Mouse (Mus musculus): ENCODE data around the gene Bbx. TPM values are rescaled to one million over a fixed set of nuclear protein-coding genes. Genes with fewer than 3 reads are reported as not detected.

The Bbx gene
- polyA plus RNA-seq, 1 experiment from 2014 or later, result 32.8 TPM

DNA sequence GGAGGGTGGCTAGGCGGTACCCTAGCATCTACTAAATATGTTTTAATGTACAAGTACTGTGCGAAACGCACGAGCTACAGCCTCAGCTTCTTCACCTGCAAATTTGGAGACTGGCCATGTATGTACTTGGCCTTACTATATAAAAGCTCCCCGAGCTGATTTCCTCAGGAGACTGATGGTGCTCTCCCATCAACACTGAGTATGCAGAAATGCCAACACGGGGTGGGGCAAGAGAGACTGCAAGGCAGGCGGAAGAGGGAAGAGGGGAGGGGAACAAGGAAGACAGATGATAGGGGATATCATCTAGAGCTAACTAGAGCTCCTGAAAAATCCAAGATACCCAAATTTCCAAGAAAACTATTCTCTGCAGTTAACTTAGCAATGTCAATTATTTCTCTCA is 71.6 kb downstream of the Bbx start:
- Histone ChIP-seq H3K9me3 (replicated peaks) (no peaks in the 10 kb centered on the region), H3K27ac (replicated peaks) (no peak overlapping the region), H3K36me3 (no peaks in the 10 kb centered on the region), H3K4me1 (peaks cover 18% of the 10 kb centered on the region), H3K4me3 (no peak overlapping the region), H3K27me3 (ENCODE audit: low read depth, poor library complexity, severe bottlenecking) (no peaks in the 10 kb centered on the region)
- no peak for DNase-seq (ENCODE audit: low spot score)
- WGBS, result 88% methylated on average over 7 of the region's 7 CpGs

DNA sequence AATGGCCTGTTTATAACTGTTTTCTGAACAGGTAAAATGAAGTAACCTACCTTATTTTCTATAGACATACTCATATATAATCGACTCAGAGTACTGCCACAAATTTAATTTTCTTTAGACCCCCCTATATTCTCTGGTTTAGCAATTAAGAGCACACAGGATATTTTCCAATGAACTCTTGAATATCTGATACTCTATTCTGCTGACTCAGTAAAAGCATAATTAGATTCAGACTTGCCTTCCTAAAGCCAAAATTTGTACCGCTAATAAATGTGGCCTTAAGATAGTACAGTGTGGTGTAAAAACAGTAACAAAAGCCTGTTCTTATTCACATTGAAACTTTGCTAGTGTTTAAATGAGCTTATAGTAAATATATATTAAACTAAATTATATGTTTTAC is 102.5 kb downstream of the Bbx start:
- Histone ChIP-seq H3K27ac (replicated peaks) (no peak overlapping the region), H3K4me3 (no peak overlapping the region), H3K4me1 (no peaks in the 10 kb centered on the region), H3K27me3 (ENCODE audit: low read depth, poor library complexity, severe bottlenecking) (no peaks in the 10 kb centered on the region), H3K36me3 (no peaks in the 10 kb centered on the region), H3K9me3 (replicated peaks) (no peaks in the 10 kb centered on the region)
- 97% methylated on average over 2 of the region's 2 CpGs for WGBS
- no peak for DNase-seq (ENCODE audit: low spot score)

DNA sequence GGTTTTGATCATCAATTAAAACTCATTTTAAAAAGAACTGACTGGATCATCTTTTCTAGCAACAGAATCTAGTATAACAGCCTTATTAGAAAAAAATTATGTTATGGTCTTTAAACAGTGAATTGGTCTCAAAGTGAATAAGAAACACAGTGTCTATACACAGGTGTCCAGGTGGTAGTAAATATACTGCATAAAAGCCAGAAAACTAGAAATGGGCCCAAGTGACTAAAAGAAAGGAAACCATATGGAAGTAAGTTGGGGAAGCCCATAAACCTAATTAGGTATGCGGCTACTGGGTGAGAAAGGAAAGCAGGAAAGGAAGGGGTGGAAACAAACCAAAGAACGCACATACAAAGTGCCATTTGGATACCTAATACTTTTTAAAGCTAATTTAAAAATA is 107.4 kb downstream of the Bbx start:
- 97% methylated on average over 2 of the region's 2 CpGs for WGBS
- Histone ChIP-seq H3K4me1 (no peaks in the 10 kb centered on the region), H3K36me3 (no peaks in the 10 kb centered on the region), H3K27ac (replicated peaks) (no peak overlapping the region), H3K4me3 (no peak overlapping the region), H3K9me3 (replicated peaks) (no peaks in the 10 kb centered on the region), H3K27me3 (ENCODE audit: low read depth, poor library complexity, severe bottlenecking) (no peaks in the 10 kb centered on the region)
- DNase-seq (ENCODE audit: low spot score), result no peak

DNA sequence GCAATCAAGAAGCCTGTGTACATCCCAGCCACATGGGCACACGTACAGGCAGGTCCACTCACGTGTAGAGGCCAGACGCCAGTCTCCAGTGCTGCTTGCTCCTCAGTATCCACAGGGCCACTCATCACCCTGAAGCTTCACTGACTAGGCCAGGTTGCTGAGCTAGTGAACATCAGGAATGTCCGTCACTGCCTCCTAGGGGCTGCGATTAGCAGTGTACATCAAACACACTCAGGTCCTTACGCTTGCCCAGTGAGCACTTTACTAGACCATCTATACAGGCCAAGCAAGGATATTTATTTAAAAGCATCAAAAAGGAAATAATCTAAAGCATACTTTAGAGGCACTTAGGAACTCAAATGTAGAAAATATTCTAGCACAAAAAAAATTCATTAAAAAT is 107.9 kb downstream of the Bbx start:
- no peaks in the 10 kb centered on the region for H3K27me3 ChIP-seq (ENCODE audit: low read depth, poor library complexity, severe bottlenecking)
- H3K9me3 ChIP-seq (replicated peaks), result no peaks in the 10 kb centered on the region
- H3K4me1 ChIP-seq, result no peaks in the 10 kb centered on the region
- H3K27ac ChIP-seq (replicated peaks), result no peak overlapping the region
- no peak for DNase-seq (ENCODE audit: low spot score)
- H3K4me3 ChIP-seq, result no peak overlapping the region
- WGBS, result 91% methylated on average over 6 of the region's 6 CpGs
- no peaks in the 10 kb centered on the region for H3K36me3 ChIP-seq

DNA sequence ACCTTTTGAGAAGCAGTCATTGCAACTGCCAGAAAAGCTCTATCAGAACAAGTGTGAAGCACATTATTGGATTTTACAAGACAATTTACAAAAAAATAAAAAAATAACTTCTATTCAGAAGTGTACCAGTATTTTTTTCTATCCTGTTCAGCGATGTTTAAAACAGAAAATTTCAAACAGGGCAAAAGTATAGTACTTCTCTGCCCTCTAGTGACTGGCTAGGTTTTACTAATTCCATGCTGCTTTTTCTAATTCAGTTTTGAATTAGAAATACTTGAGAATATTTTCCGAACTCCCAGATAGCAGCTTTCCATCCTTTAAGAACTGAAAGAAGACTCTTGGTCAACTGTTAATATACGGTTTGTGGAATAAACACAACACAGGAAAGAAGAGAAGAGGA is 110.8 kb downstream of the Bbx start:
- H3K27ac ChIP-seq (replicated peaks), result no peak overlapping the region
- H3K27me3 ChIP-seq (ENCODE audit: low read depth, poor library complexity, severe bottlenecking), result no peaks in the 10 kb centered on the region
- H3K36me3 ChIP-seq, result no peaks in the 10 kb centered on the region
- no peak for DNase-seq (ENCODE audit: low spot score)
- H3K4me1 ChIP-seq, result no peaks in the 10 kb centered on the region
- 91% methylated on average over 3 of the region's 3 CpGs for WGBS
- no peaks in the 10 kb centered on the region for H3K9me3 ChIP-seq (replicated peaks)
- no peak overlapping the region for H3K4me3 ChIP-seq

DNA sequence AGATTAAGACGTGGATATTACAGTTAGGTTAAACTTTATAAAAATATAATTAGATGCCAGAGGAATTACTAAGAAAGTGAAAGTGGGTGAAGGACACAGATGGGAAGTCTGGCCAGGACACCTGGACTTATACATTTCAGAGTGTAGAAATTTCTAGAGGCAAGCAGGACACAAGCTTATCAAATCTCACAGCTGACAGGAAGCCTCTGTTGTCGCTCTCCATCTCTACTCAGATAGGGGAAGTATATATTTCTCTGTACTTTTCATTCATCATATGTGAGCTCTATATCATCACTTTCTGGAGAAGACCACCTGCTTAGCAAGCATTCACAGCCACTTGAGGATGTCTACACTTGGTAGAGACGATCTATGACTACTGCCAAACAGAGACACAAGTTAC is 113.9 kb downstream of the Bbx start:
- no peaks in the 10 kb centered on the region for H3K4me1 ChIP-seq
- H3K27ac ChIP-seq (replicated peaks), result no peak overlapping the region
- no peak for DNase-seq (ENCODE audit: low spot score)
- no peaks in the 10 kb centered on the region for H3K36me3 ChIP-seq
- H3K27me3 ChIP-seq (ENCODE audit: low read depth, poor library complexity, severe bottlenecking), result no peaks in the 10 kb centered on the region
- 94% methylated on average over 3 of the region's 3 CpGs for WGBS
- no peaks in the 10 kb centered on the region for H3K9me3 ChIP-seq (replicated peaks)
- H3K4me3 ChIP-seq, result no peak overlapping the region

DNA sequence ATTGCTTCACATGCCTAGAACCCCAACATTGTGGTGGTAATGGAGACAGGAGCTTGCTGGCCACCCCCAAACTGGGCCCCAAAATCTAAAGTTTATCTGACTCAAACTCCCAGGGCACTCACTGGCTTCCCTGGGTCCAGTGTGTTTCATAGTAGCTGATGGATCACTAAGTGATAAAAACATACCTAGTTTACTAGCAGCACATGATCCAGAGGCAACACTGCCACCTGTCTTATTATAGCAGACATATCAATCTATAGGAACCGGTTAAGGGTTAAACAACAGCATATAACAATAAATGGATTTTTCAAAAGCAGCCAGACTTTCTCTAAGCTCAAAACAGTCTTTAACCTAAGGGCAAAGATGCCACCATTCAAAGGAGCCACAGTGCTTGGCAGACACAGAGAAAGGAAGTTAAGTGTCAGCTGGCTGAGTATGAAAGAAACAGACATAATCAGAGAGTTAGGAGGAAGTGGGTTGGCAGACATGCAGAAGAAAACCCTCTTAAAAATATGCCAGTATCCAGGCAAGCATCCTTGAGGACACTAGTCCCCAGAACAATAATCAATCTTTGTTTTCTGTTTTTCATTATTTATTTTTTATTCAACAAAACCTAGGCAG is 116.7 kb downstream of the Bbx start:
- H3K27ac ChIP-seq (replicated peaks), result no peak overlapping the region
- no peaks in the 10 kb centered on the region for H3K9me3 ChIP-seq (replicated peaks)
- 87% methylated on average over 1 of the region's 1 CpGs for WGBS
- H3K4me1 ChIP-seq, result no peaks in the 10 kb centered on the region
- no peaks in the 10 kb centered on the region for H3K27me3 ChIP-seq (ENCODE audit: low read depth, poor library complexity, severe bottlenecking)
- no peaks in the 10 kb centered on the region for H3K36me3 ChIP-seq
- no peak overlapping the region for H3K4me3 ChIP-seq
- no peak for DNase-seq (ENCODE audit: low spot score)

DNA sequence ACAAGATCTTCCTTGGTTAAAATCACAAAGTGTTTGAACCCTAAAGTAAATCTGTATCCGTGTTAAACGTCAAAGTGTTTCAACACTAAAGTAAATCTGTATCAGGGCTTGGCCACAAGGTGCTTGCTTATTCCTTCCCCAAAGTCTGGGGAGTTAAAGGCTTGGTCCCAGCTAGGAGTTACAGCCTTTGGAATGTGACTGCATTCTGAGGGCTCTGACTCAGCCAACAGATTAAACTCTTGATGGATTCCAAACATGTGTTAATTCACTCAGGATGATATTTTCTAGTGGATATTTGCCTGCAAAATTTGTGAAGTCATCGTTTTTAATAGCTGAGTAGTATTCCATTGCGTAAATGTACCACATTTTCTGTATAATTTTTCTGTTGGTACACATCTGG is 120.6 kb downstream of the Bbx start:
- Histone ChIP-seq H3K4me3 (no peak overlapping the region), H3K27ac (replicated peaks) (no peak overlapping the region), H3K36me3 (no peaks in the 10 kb centered on the region), H3K27me3 (ENCODE audit: low read depth, poor library complexity, severe bottlenecking) (no peaks in the 10 kb centered on the region), H3K9me3 (replicated peaks) (no peaks in the 10 kb centered on the region), H3K4me1 (no peaks in the 10 kb centered on the region)
- WGBS, result 91% methylated on average over 4 of the region's 4 CpGs
- DNase-seq (ENCODE audit: low spot score), result no peak

DNA sequence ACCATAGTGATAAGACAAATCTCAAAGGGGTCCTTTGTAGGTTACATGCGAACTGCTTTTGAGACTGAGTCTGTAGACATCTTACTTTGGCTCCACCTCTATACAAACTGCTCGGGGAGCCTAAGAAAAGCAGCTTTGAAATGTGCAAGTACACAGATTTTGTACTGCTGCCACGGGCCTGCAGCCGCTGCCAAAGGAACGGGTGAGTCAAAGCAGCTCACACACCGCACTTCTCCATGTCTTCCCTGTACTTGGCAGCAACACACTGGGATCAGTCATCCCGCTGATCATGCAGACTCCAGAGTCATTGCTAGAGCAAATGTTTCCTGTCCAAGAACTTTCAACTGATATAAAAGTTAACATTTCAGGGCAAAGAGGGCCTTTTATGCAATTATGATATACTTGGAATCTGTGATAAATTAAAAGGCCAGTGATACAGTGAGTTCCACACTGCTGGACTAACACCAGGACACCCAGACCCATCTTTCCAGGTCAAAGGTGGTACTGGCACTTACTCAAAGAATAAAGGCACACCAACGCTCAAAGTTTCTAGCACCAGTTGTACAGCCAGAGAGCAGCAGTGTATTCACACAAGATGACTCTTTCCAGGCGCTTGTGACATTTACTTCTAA is 122.7 kb downstream of the Bbx start:
- Histone ChIP-seq H3K36me3 (no peaks in the 10 kb centered on the region), H3K4me3 (no peak overlapping the region), H3K27ac (replicated peaks) (no peak overlapping the region), H3K27me3 (ENCODE audit: low read depth, poor library complexity, severe bottlenecking) (no peaks in the 10 kb centered on the region), H3K9me3 (replicated peaks) (no peaks in the 10 kb centered on the region), H3K4me1 (no peaks in the 10 kb centered on the region)
- WGBS, result 90% methylated on average over 9 of the region's 9 CpGs
- DNase-seq (ENCODE audit: low spot score), result no peak

DNA sequence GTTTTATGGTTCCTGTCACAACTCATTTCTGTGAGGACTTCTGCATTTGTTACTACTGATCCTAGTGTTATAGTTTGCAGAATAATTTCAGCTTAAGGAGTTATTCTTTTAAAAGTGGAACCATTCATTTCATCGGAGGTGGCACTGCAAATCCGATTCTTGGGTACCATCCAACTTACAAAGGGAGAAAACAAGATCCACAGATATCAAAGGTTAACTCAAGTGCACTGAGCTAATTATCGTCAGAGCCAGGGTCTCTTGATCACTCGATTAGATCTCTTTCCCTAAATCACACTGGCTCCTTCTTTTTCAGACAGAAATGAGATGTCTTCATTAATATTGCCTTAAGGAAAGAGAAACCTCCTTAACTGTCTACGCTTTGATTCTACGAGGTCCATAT is 123.9 kb downstream of the Bbx start:
- Histone ChIP-seq H3K9me3 (replicated peaks) (no peaks in the 10 kb centered on the region), H3K4me3 (no peak overlapping the region), H3K27me3 (ENCODE audit: low read depth, poor library complexity, severe bottlenecking) (no peaks in the 10 kb centered on the region), H3K4me1 (no peaks in the 10 kb centered on the region), H3K27ac (replicated peaks) (no peak overlapping the region), H3K36me3 (no peaks in the 10 kb centered on the region)
- 90% methylated on average over 6 of the region's 6 CpGs for WGBS
- DNase-seq (ENCODE audit: low spot score), result no peak

DNA sequence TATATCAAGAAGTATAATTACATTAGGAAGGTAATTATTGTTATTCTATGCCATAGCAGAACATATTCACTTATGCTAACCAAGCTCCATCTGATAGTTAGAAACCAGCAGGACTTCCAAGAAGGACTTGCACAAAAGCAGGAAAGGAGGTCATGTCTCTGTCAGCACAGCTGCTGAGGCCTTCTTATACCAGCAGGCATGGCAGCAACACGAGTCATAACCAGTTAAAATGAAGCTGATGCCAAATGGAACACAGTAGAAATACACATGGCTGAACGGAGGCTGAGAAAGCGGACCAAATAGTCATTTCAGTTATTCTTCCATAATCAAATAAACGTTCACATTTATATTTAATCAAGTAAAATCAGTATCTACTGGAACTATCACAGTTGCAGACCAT is 125.0 kb downstream of the Bbx start:
- no peak for DNase-seq (ENCODE audit: low spot score)
- no peaks in the 10 kb centered on the region for H3K9me3 ChIP-seq (replicated peaks)
- no peak overlapping the region for H3K27ac ChIP-seq (replicated peaks)
- H3K27me3 ChIP-seq (ENCODE audit: low read depth, poor library complexity, severe bottlenecking), result no peaks in the 10 kb centered on the region
- H3K4me1 ChIP-seq, result no peaks in the 10 kb centered on the region
- no peaks in the 10 kb centered on the region for H3K36me3 ChIP-seq
- H3K4me3 ChIP-seq, result no peak overlapping the region
- 86% methylated on average over 4 of the region's 4 CpGs for WGBS

DNA sequence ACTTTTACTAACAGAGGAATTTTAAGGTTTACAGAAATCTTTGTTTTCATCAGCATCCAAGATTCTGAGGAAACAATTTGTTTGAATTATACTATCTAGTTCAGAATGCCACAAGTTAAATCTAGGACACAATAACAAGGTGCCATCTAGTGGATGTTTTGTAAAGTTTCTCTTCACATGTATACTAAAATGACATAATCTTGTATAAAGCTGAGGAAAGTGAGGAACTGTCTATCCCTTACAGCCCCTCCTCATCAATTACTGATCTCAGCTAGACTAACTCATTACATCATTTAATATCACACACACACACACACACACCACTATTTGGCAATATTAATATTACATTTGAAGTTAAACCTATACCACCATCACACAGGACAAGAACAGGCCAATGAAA is 125.5 kb downstream of the Bbx start:
- Histone ChIP-seq H3K9me3 (replicated peaks) (no peaks in the 10 kb centered on the region), H3K27ac (replicated peaks) (no peak overlapping the region), H3K27me3 (ENCODE audit: low read depth, poor library complexity, severe bottlenecking) (no peaks in the 10 kb centered on the region), H3K36me3 (no peaks in the 10 kb centered on the region), H3K4me1 (no peaks in the 10 kb centered on the region), H3K4me3 (no peak overlapping the region)
- no peak for DNase-seq (ENCODE audit: low spot score)

DNA sequence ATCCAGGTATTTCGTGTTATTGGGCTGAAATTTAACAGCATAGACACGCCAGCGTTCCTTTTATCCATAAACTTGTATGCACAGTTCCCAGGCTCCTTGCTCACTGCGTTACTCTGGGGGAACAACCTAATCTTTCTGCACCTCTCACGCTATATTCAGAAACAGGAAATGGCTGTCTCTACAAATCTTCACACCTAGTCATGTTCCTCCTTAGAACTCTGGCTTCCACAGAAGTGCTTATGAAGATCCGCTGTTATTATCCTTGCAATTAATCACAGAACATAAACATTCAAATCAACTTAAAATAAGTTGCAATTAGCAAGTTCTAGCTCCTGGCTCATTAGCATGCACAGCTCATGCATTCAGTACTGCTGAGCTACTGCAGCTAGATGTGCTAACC is 127.0 kb downstream of the Bbx start:
- 91% methylated on average over 6 of the region's 6 CpGs for WGBS
- H3K4me1 ChIP-seq, result no peaks in the 10 kb centered on the region

DNA sequence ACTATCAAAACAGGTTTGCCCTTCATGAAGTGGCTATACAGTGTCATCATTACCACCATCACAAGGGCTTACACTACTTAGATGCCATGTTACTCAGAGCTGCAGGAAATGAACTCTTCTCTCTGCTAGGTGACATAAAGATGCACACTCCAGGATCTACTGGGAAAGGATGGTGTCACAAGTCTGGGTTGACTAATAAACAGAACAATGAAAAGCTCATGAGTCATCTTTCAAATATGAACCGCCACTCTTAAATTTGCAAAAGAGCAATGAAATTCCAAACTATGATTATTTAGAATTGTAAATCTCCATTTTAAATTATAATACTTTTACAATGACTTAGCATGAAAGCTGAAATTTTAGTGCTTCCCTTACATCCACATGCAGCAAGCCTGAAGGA is 129.6 kb downstream of the Bbx start:
- H3K9me3 ChIP-seq (replicated peaks), result no peaks in the 10 kb centered on the region
- WGBS, result 89% methylated on average over 1 of the region's 1 CpGs
- H3K4me3 ChIP-seq, result no peak overlapping the region
- peaks cover 6% of the 10 kb centered on the region; the same call in 1 of the 2 replicates for H3K4me1 ChIP-seq
- no peak for DNase-seq (ENCODE audit: low spot score)
- no peak overlapping the region for H3K27ac ChIP-seq (replicated peaks)
- H3K27me3 ChIP-seq (ENCODE audit: low read depth, poor library complexity, severe bottlenecking), result no peaks in the 10 kb centered on the region
- H3K36me3 ChIP-seq, result no peaks in the 10 kb centered on the region

More for the DNA sequence above, 127.0 kb downstream of the Bbx start:
- DNase-seq (ENCODE audit: low spot score), result no peak
- no peaks in the 10 kb centered on the region for H3K27me3 ChIP-seq (ENCODE audit: low read depth, poor library complexity, severe bottlenecking)
- no peak overlapping the region for H3K27ac ChIP-seq (replicated peaks)
- no peak overlapping the region for H3K4me3 ChIP-seq
- H3K36me3 ChIP-seq, result no peaks in the 10 kb centered on the region
- H3K9me3 ChIP-seq (replicated peaks), result no peaks in the 10 kb centered on the region

Data from midbrain, embryonic 10.5 days (tissue).